Mouse (Mus musculus): ENCODE measurements around the gene Pars2. TPM values are rescaled to one million over a fixed set of nuclear protein-coding genes. Genes with fewer than 3 reads are reported as not detected.
A peak's percentile ranks its signal among the peaks of the same experiment; 100 is the strongest.

The Pars2 gene
- polyA plus RNA-seq, 1 experiment from 2014 or later, result 17.9 TPM

- no peaks in the 10 kb centered on the region for H3K9me3 ChIP-seq (ENCODE audit: low read length)
- WGBS, result 32% methylated on average over 3 of the region's 3 CpGs
- no peak overlapping the region for H3K4me3 ChIP-seq (ENCODE audit: low read length)
- ATAC-seq (ENCODE audit: low FRiP score, low TSS enrichment), result peak; percentile 57
- H3K4me2 ChIP-seq (replicated peaks; ENCODE audit: low read depth, low read length), result no peak overlapping the region
- no peaks in the 10 kb centered on the region for H3K36me3 ChIP-seq (ENCODE audit: insufficient read depth, low read length)
- no peaks in the 10 kb centered on the region for H3K4me1 ChIP-seq (ENCODE audit: insufficient read depth, low read length)
- no peak overlapping the region for H3K9ac ChIP-seq (replicated peaks; ENCODE audit: low read length)
- no peaks in the 10 kb centered on the region for H3K27me3 ChIP-seq (ENCODE audit: insufficient read depth, low read length)
- no peak overlapping the region for H3K27ac ChIP-seq (ENCODE audit: low read length)
These were observed 37.9 kb downstream of the Pars2 start for GRCm38 (mm10) chr4:106688636-106689296.

- Histone ChIP-seq H3K27ac (ENCODE audit: low read length) (no peak overlapping the region), H3K9ac (replicated peaks; ENCODE audit: low read length) (no peak overlapping the region), H3K9me3 (ENCODE audit: low read length) (no peaks in the 10 kb centered on the region), H3K4me3 (ENCODE audit: low read length) (no peak overlapping the region), H3K27me3 (ENCODE audit: insufficient read depth, low read length) (no peaks in the 10 kb centered on the region), H3K36me3 (ENCODE audit: insufficient read depth, low read length) (no peaks in the 10 kb centered on the region), H3K4me2 (replicated peaks; ENCODE audit: low read depth, low read length) (no peak overlapping the region), H3K4me1 (ENCODE audit: insufficient read depth, low read length) (no peaks in the 10 kb centered on the region)
- 77% methylated on average over 15 of the region's 15 CpGs for WGBS
- ATAC-seq (ENCODE audit: low FRiP score, low TSS enrichment), result no peak
These were observed 43.1 kb downstream of the Pars2 start for GRCm38 (mm10) chr4:106693841-106694430.

GRCm38 (mm10) chr4:106699989-106700388 lies 49.1 kb downstream of the Pars2 start:
- no peak overlapping the region for H3K9ac ChIP-seq (replicated peaks; ENCODE audit: low read length)
- 17% methylated on average over 9 of the region's 9 CpGs for WGBS
- no peaks in the 10 kb centered on the region for H3K36me3 ChIP-seq (ENCODE audit: insufficient read depth, low read length)
- ATAC-seq (ENCODE audit: low FRiP score, low TSS enrichment), result peak; percentile 60; the same call in 1 of the 2 replicates
- H3K27me3 ChIP-seq (ENCODE audit: insufficient read depth, low read length), result no peaks in the 10 kb centered on the region
- H3K4me1 ChIP-seq (ENCODE audit: insufficient read depth, low read length), result peaks cover 8% of the 10 kb centered on the region
- H3K27ac ChIP-seq (ENCODE audit: low read length), result no peak overlapping the region
- H3K4me2 ChIP-seq (replicated peaks; ENCODE audit: low read depth, low read length), result no peak overlapping the region
- H3K4me3 ChIP-seq (ENCODE audit: low read length), result no peak overlapping the region
- no peaks in the 10 kb centered on the region for H3K9me3 ChIP-seq (ENCODE audit: low read length)

GRCm38 (mm10) chr4:106700798-106701197 lies 49.9 kb downstream of the Pars2 start:
- Histone ChIP-seq H3K4me2 (replicated peaks; ENCODE audit: low read depth, low read length) (no peak overlapping the region), H3K4me3 (ENCODE audit: low read length) (no peak overlapping the region), H3K9ac (replicated peaks; ENCODE audit: low read length) (no peak overlapping the region), H3K4me1 (ENCODE audit: insufficient read depth, low read length) (peaks cover 8% of the 10 kb centered on the region), H3K9me3 (ENCODE audit: low read length) (no peaks in the 10 kb centered on the region), H3K27ac (ENCODE audit: low read length) (no peak overlapping the region), H3K27me3 (ENCODE audit: insufficient read depth, low read length) (no peaks in the 10 kb centered on the region), H3K36me3 (ENCODE audit: insufficient read depth, low read length) (no peaks in the 10 kb centered on the region)
- 32% methylated on average over 4 of the region's 4 CpGs for WGBS
- ATAC-seq (ENCODE audit: low FRiP score, low TSS enrichment), result no peak

- no peak overlapping the region for H3K27ac ChIP-seq (ENCODE audit: low read length)
- WGBS, result 78% methylated on average over 10 of the region's 10 CpGs
- peaks cover 12% of the 10 kb centered on the region for H3K4me1 ChIP-seq (ENCODE audit: insufficient read depth, low read length)
- ATAC-seq (ENCODE audit: low FRiP score, low TSS enrichment), result no peak
- H3K4me3 ChIP-seq (ENCODE audit: low read length), result no peak overlapping the region
- H3K4me2 ChIP-seq (replicated peaks; ENCODE audit: low read depth, low read length), result no peak overlapping the region
- no peaks in the 10 kb centered on the region for H3K27me3 ChIP-seq (ENCODE audit: insufficient read depth, low read length)
- H3K36me3 ChIP-seq (ENCODE audit: insufficient read depth, low read length), result no peaks in the 10 kb centered on the region
- H3K9me3 ChIP-seq (ENCODE audit: low read length), result no peaks in the 10 kb centered on the region
- no peak overlapping the region for H3K9ac ChIP-seq (replicated peaks; ENCODE audit: low read length)
These were observed 53.1 kb downstream of the Pars2 start for GRCm38 (mm10) chr4:106703956-106704355.

- Histone ChIP-seq H3K4me1 (ENCODE audit: insufficient read depth, low read length) (peaks cover 12% of the 10 kb centered on the region), H3K27ac (ENCODE audit: low read length) (no peak overlapping the region), H3K9ac (replicated peaks; ENCODE audit: low read length) (no peak overlapping the region), H3K4me3 (ENCODE audit: low read length) (no peak overlapping the region), H3K36me3 (ENCODE audit: insufficient read depth, low read length) (no peaks in the 10 kb centered on the region), H3K4me2 (replicated peaks; ENCODE audit: low read depth, low read length) (no peak overlapping the region), H3K9me3 (ENCODE audit: low read length) (no peaks in the 10 kb centered on the region), H3K27me3 (ENCODE audit: insufficient read depth, low read length) (no peaks in the 10 kb centered on the region)
- WGBS, result 51% methylated on average over 11 of the region's 11 CpGs
- ATAC-seq (ENCODE audit: low FRiP score, low TSS enrichment), result 0 out of 2 replicates have a peak, but pooled peaks have one; percentile 13
These were observed 53.5 kb downstream of the Pars2 start for GRCm38 (mm10) chr4:106704416-106704815.

Other genes with a start within 250 kb of the Pars2 start
- gene Pcsk9, start 186.7 kb upstream of the Pars2 start, polyA plus RNA-seq (2015; fragmentation: Nextera tagmentation; extraction: Ambion mirVana), result 18.0 and 19.1 TPM in 2 replicates
- gene Bsnd, start 158.8 kb upstream of the Pars2 start, polyA plus RNA-seq (2015; fragmentation: Nextera tagmentation; extraction: Ambion mirVana), result 15.6 and 16.5 TPM in 2 replicates
- 4.1 TPM in 2 replicates for gene Dhcr24, start 90.0 kb upstream of the Pars2 start, polyA plus RNA-seq (2015; fragmentation: Nextera tagmentation; extraction: Ambion mirVana)
- not detected in 2 replicates for gene Lexm, start 33.8 kb upstream of the Pars2 start, polyA plus RNA-seq (2015; fragmentation: Nextera tagmentation; extraction: Ambion mirVana)
- gene Ttc22, start 28.6 kb upstream of the Pars2 start, polyA plus RNA-seq (2015; fragmentation: Nextera tagmentation; extraction: Ambion mirVana), result 6.7 and 7.1 TPM in 2 replicates
- gene Ttc4, start 27.9 kb downstream of the Pars2 start, polyA plus RNA-seq (2015; fragmentation: Nextera tagmentation; extraction: Ambion mirVana), result 126 and 139 TPM in 2 replicates
- gene Mroh7, start 79.9 kb downstream of the Pars2 start, polyA plus RNA-seq (2015; fragmentation: Nextera tagmentation; extraction: Ambion mirVana), result 0.74 and 1.8 TPM in 2 replicates
- gene Fam151a, start 82.8 kb downstream of the Pars2 start, polyA plus RNA-seq (2015; fragmentation: Nextera tagmentation; extraction: Ambion mirVana), result 6.8 and 8.1 TPM in 2 replicates
- gene Acot11, start 153.9 kb downstream of the Pars2 start, polyA plus RNA-seq (2015; fragmentation: Nextera tagmentation; extraction: Ambion mirVana), result 2.8 and 2.9 TPM in 2 replicates

All from kidney, embryonic 16.5 days (tissue).